Mouse (Mus musculus) kidney, adult 2 months (tissue): ENCODE results near the gene Fkbp14.

Experiments used
- CTCF ChIP-seq: fragments of 200-500 bp; conservative IDR thresholded peaks from 2 replicates; pipeline ENCODE4 v1.5.1; 2011; ENCODE audit warnings: low read depth, mild to moderate bottlenecking, control low read depth, low read length, moderate library complexity, mixed read lengths; ENCODE audit not compliant: insufficient read depth, insufficient read length
- POLR2A ChIP-seq: fragments of 200-500 bp; IDR thresholded peaks from one replicate; pipeline ENCODE4 v1.6.1; 2011; ENCODE audit warnings: low read depth, low read length, control low read depth

DNA sequence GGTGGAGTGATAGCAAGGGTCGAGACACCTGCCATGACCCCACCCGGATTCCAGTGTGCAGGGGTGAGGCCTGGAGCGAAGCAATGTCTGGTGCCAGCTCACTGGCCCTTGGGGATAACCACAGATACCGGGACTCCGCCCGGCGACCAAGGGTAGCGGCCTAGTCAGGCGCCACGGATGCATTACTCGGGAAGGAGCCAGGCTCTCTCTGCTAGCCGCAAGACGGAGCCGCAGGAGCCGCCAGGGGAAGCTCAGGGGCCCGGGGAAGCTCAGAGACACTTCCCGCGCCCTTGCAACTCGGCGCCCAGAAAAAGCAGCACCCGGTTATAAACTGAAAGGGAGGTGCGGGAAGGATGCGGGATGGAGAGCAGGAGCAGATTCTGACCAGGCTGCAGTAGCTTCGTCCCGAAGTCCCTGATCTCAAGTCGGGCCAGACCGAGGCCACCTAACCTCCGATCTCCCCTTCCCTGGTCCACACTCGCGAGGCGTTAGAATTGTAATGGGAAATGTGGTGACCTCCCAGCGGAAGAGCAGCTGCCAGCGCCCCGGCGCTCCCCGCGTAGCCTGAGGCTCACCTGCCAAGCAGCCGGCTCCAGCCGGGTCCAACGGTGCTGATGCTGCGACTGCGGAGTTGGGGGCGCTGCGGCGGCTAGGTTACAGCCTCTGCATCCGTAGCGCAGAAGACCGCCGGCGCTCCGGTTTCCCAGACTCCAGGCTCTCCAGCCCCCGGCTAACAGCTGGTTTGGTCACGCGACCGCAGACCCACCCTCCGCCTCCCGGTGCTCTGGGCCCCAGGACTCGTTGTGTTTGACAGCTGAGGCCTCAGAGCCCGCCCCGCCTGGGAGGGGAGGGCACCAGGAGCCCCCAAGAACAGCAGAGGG lies 31.2 kb downstream of the Fkbp14 start, which contains the start of gene Scrn1:
- no peak for TF ChIP-seq CTCF
- TF ChIP-seq POLR2A = no peak
